Mouse (Mus musculus): ENCODE results near the gene Tmem174.

- TF ChIP-seq CTCF (conservative IDR thresholded peaks at IDR 0.05; ENCODE audit: insufficient read depth, insufficient read length, low read depth, low read length) = no peak
- TF ChIP-seq POLR2A (IDR thresholded peaks at IDR 0.05; ENCODE audit: low read depth, low read length) = no peak
These were observed 10.5 kb downstream of the Tmem174 start for GRCm38 (mm10) chr13:98626736-98627135.

All from kidney, adult 2 months (tissue).